ENCODE assay signal across 9 mouse cellular contexts in genomic region chr1:136661939-136662563, GRCm38 (mm10). TPM values are rescaled to one million over a fixed set of nuclear protein-coding genes. Genes with fewer than 3 reads are reported as not detected.
DNase-seq lines count a peak whose midpoint lies in the region; ATAC-seq and TF ChIP-seq lines count a peak whose summit lies in the region.
"Had no signal": no experiment of that assay in that cellular context is flagged by ENCODE, and none has a peak within 500 bp of the region (broad histone marks: within the 10 kb centered on the region; RNA-seq: fewer than 3 reads in every experiment).

No protein-coding gene starts in this region.

- DNase-seq in heart, embryonic 10.5 days (ENCODE audit: low spot score): no peak
- DNase-seq in heart, adult 9 months (ENCODE audit: low spot score in 2 of 2): no peak
- DNase-seq in hindbrain, embryonic 11.5 days (ENCODE audit: low spot score): peak; percentile 54
- no peak for DNase-seq in midbrain, embryonic 10.5 days (ENCODE audit: low spot score)
- DNase-seq in kidney, postnatal 4 days: no peak
- no peak for DNase-seq in gastrocnemius, adult 8-10 months (ENCODE audit: low spot score in 2 of 2)

- H3K4me2 ChIP-seq in hindbrain, embryonic 11.5 days (replicated peaks; ENCODE audit: low read depth, low read length): 0 out of 2 replicates have a peak overlapping the region, but pooled peaks have one; percentile 4
- H3K4me2 ChIP-seq in kidney, embryonic 14.5 days (replicated peaks; ENCODE audit: low read depth, low read length): no peak overlapping the region
- H3K4me2 ChIP-seq: embryonic facial prominence, embryonic 13.5 days had no signal

- no peak for TF ChIP-seq CTCF in ES-Bruce4 (IDR thresholded peaks at IDR 0.05; ENCODE audit: low read depth, low read length)

- H3K36me3 ChIP-seq in heart, embryonic 10.5 days: no peaks in the 10 kb centered on the region
- H3K36me3 ChIP-seq in ES-Bruce4 (ENCODE audit: control insufficient read depth, insufficient read depth, low read length, poor library complexity, severe bottlenecking): no peaks in the 10 kb centered on the region
- no peaks in the 10 kb centered on the region for H3K36me3 ChIP-seq in hindbrain, embryonic 11.5 days (ENCODE audit: control insufficient read depth, insufficient read depth, low read length)
- no peaks in the 10 kb centered on the region for H3K36me3 ChIP-seq in midbrain, embryonic 10.5 days
- no peaks in the 10 kb centered on the region for H3K36me3 ChIP-seq in kidney, embryonic 14.5 days (ENCODE audit: control insufficient read depth, insufficient read depth, low read length)
- H3K36me3 ChIP-seq: embryonic facial prominence, embryonic 13.5 days had no signal

- H3K9ac ChIP-seq in ES-Bruce4 (ENCODE audit: low read depth, poor library complexity, severe bottlenecking): 0 out of 2 replicates have a peak overlapping the region, but pooled peaks have one; percentile 29
- H3K9ac ChIP-seq in hindbrain, embryonic 11.5 days (ENCODE audit: low read depth, low read length): no peak overlapping the region
- no peak overlapping the region for H3K9ac ChIP-seq in kidney, embryonic 14.5 days (ENCODE audit: low read depth, low read length)
- H3K9ac ChIP-seq: embryonic facial prominence, embryonic 13.5 days had no signal

- no peak for TF ChIP-seq EP300 in ES-Bruce4 (IDR thresholded peaks at IDR 0.05; ENCODE audit: insufficient read depth, low read depth, low read length)

- no peak for TF ChIP-seq POLR2A in ES-Bruce4 (IDR thresholded peaks at IDR 0.05; ENCODE audit: insufficient read depth, low read length)

- 30% methylated on average over 10 of the region's 10 CpGs for WGBS in heart, embryonic 10.5 days
- 18% methylated on average over 10 of the region's 10 CpGs for WGBS in hindbrain, embryonic 11.5 days
- WGBS in midbrain, embryonic 10.5 days: 19% methylated on average over 10 of the region's 10 CpGs
- 46% methylated on average over 10 of the region's 10 CpGs for WGBS in kidney, embryonic 14.5 days

- no peaks in the 10 kb centered on the region for H3K9me3 ChIP-seq in heart, embryonic 10.5 days
- H3K9me3 ChIP-seq in ES-Bruce4 (replicated peaks; ENCODE audit: control insufficient read depth, insufficient read depth, low read length, poor library complexity, severe bottlenecking): no peaks in the 10 kb centered on the region
- no peaks in the 10 kb centered on the region for H3K9me3 ChIP-seq in hindbrain, embryonic 11.5 days (ENCODE audit: control insufficient read depth, low read length)
- H3K9me3 ChIP-seq in midbrain, embryonic 10.5 days (replicated peaks): no peaks in the 10 kb centered on the region
- H3K9me3 ChIP-seq in kidney, embryonic 14.5 days (ENCODE audit: control insufficient read depth, low read length): no peaks in the 10 kb centered on the region
- H3K9me3 ChIP-seq: embryonic facial prominence, embryonic 13.5 days had no signal

- no peak overlapping the region for H3K4me3 ChIP-seq in heart, embryonic 10.5 days
- H3K4me3 ChIP-seq in ES-Bruce4 (ENCODE audit: low read depth, low read length): no peak overlapping the region
- no peak overlapping the region for H3K4me3 ChIP-seq in hindbrain, embryonic 11.5 days (ENCODE audit: low read depth, low read length)
- H3K4me3 ChIP-seq in midbrain, embryonic 10.5 days: peak overlapping the region; percentile 7; the same call in 1 of the 2 replicates
- no peak overlapping the region for H3K4me3 ChIP-seq in kidney, embryonic 14.5 days (ENCODE audit: low read length)
- H3K4me3 ChIP-seq: embryonic facial prominence, embryonic 13.5 days had no signal

- H3K27me3 ChIP-seq in heart, embryonic 10.5 days (ENCODE audit: insufficient read depth, poor library complexity, severe bottlenecking): no peaks in the 10 kb centered on the region
- H3K27me3 ChIP-seq in ES-Bruce4 (ENCODE audit: control insufficient read depth, insufficient read depth, low read length, poor library complexity, severe bottlenecking): no peaks in the 10 kb centered on the region
- no peaks in the 10 kb centered on the region for H3K27me3 ChIP-seq in hindbrain, embryonic 11.5 days (ENCODE audit: control insufficient read depth, insufficient read depth, low read length)
- H3K27me3 ChIP-seq in midbrain, embryonic 10.5 days (ENCODE audit: low read depth, poor library complexity, severe bottlenecking): peaks cover 7% of the 10 kb centered on the region; the same call in 1 of the 2 replicates
- H3K27me3 ChIP-seq in kidney, embryonic 14.5 days (ENCODE audit: control insufficient read depth, insufficient read depth, low read length): no peaks in the 10 kb centered on the region
- H3K27me3 ChIP-seq: embryonic facial prominence, embryonic 13.5 days had no signal

- no peak for ATAC-seq in hindbrain, embryonic 11.5 days (ENCODE audit: low FRiP score)
- no peak for ATAC-seq in kidney, embryonic 14.5 days (ENCODE audit: low FRiP score, low TSS enrichment)

- peak overlapping the region; percentile 23; the same call in 1 of the 2 replicates for H3K27ac ChIP-seq in heart, embryonic 10.5 days
- H3K27ac ChIP-seq in ES-Bruce4 (ENCODE audit: insufficient read depth, low read length): peak overlapping the region; percentile 40
- H3K27ac ChIP-seq in hindbrain, embryonic 11.5 days (ENCODE audit: low read depth, low read length): no peak overlapping the region
- peak overlapping the region; percentile 76 for H3K27ac ChIP-seq in midbrain, embryonic 10.5 days (replicated peaks)
- no peak overlapping the region for H3K27ac ChIP-seq in kidney, embryonic 14.5 days (ENCODE audit: low read depth, low read length)
- H3K27ac ChIP-seq: embryonic facial prominence, embryonic 13.5 days had no signal

- peaks cover 31% of the 10 kb centered on the region for H3K4me1 ChIP-seq in heart, embryonic 10.5 days
- H3K4me1 ChIP-seq in ES-Bruce4 (ENCODE audit: control insufficient read depth, insufficient read depth, low read length): peaks cover 14% of the 10 kb centered on the region
- peaks cover 6% of the 10 kb centered on the region; the same call in 1 of the 2 replicates for H3K4me1 ChIP-seq in hindbrain, embryonic 11.5 days (replicated peaks; ENCODE audit: control insufficient read depth, insufficient read depth, low read length)
- peaks cover 45% of the 10 kb centered on the region for H3K4me1 ChIP-seq in midbrain, embryonic 10.5 days
- no peaks in the 10 kb centered on the region for H3K4me1 ChIP-seq in kidney, embryonic 14.5 days (ENCODE audit: control insufficient read depth, insufficient read depth, low read length)

RNA-seq across cellular contexts. Expression of gene Zfp281, which starts 37.4 kb away (rescaled TPM):
- polyA plus RNA-seq in heart, embryonic 10.5 days (2016; fragmentation: Nextera tagmentation; extraction: Ambion mirVana): 15.6 and 22.5 TPM in 2 replicates
- 94.4 and 98.1 TPM in 2 replicates for polyA plus RNA-seq in ES-Bruce4 (2011; ENCODE audit: insufficient read depth, insufficient read length, low read depth, missing spikeins)
- 38.5 and 39.3 TPM in 2 replicates for polyA plus RNA-seq in hindbrain, embryonic 11.5 days (2014; fragmentation: Nextera tagmentation; extraction: Ambion mirVana)
- polyA plus RNA-seq in midbrain, embryonic 10.5 days (2016; fragmentation: Nextera tagmentation; extraction: Ambion mirVana): 28.4 and 29.8 TPM in 2 replicates
- polyA plus RNA-seq in kidney, embryonic 14.5 days (2014; fragmentation: Nextera tagmentation; extraction: Ambion mirVana): 20.0 and 26.1 TPM in 2 replicates
- total RNA-seq in gastrocnemius, adult 8-10 months (2022): 10 to 100 TPM in 1 of 4 experiments, 1 to 10 TPM in 3; 7.5 to 12.3 (median 9.4) TPM

Comparison
In these comparisons a context has a peak if more than half of its experiments do, and no peak if none do; other contexts are left out.
1. H3K27ac ChIP-seq: peak in heart, embryonic 10.5 days (single experiment), ES-Bruce4 (single experiment) and midbrain, embryonic 10.5 days (single experiment); none in hindbrain, embryonic 11.5 days (single experiment) and kidney, embryonic 14.5 days (single experiment).